Mouse (Mus musculus) yolk sac, embryonic 10.5 days (tissue): ENCODE measurements around the gene Rara.

Source experiments
- DNase-seq: peaks from one replicate; pipeline ENCODE4 v3.0.0-alpha.2; 2017; ENCODE audit warnings: low spot score

Rara gene

GRCm38 (mm10) chr11:98937914-98938694, 10.5 kb downstream of the Rara start:
- DNase-seq: peak; percentile 37

GRCm38 (mm10) chr11:98938701-98939083, 11.1 kb downstream of the Rara start:
- DNase-seq: no peak

- no peak for DNase-seq
Measured at GRCm38 (mm10) chr11:98939084-98939952, 11.7 kb downstream of the Rara start.

- DNase-seq: peak; percentile 32
Measured at GRCm38 (mm10) chr11:98939953-98940641, 12.5 kb downstream of the Rara start.

- DNase-seq: no peak
Measured at GRCm38 (mm10) chr11:98940776-98941175, 13.2 kb downstream of the Rara start.

- DNase-seq: peak; percentile 30
Measured at GRCm38 (mm10) chr11:98941341-98941825, 13.8 kb downstream of the Rara start.

GRCm38 (mm10) chr11:98941826-98942550, 14.4 kb downstream of the Rara start:
- DNase-seq: peak; percentile 85

- DNase-seq: peak; percentile 7
Measured at GRCm38 (mm10) chr11:98942555-98942922, 14.9 kb downstream of the Rara start.

GRCm38 (mm10) chr11:98942923-98943641, 15.5 kb downstream of the Rara start:
- no peak for DNase-seq

- peak; percentile 66 for DNase-seq
Measured at GRCm38 (mm10) chr11:98943741-98944461, 16.3 kb downstream of the Rara start.

GRCm38 (mm10) chr11:98944897-98945604, 17.4 kb downstream of the Rara start:
- peak; percentile 76 for DNase-seq

GRCm38 (mm10) chr11:98945605-98945977, 18.0 kb downstream of the Rara start:
- peak; percentile 78 for DNase-seq

GRCm38 (mm10) chr11:98947969-98948569, 20.5 kb downstream of the Rara start:
- DNase-seq: no peak

GRCm38 (mm10) chr11:98949242-98949957, 21.8 kb downstream of the Rara start:
- no peak for DNase-seq

GRCm38 (mm10) chr11:98949958-98950460, 22.4 kb downstream of the Rara start:
- no peak for DNase-seq

GRCm38 (mm10) chr11:98950484-98950883, 22.9 kb downstream of the Rara start:
- no peak for DNase-seq

- no peak for DNase-seq
Measured at GRCm38 (mm10) chr11:98951026-98951906, 23.6 kb downstream of the Rara start.
